ENCODE assay signal across 16 mouse cellular contexts in the genomic region with DNA sequence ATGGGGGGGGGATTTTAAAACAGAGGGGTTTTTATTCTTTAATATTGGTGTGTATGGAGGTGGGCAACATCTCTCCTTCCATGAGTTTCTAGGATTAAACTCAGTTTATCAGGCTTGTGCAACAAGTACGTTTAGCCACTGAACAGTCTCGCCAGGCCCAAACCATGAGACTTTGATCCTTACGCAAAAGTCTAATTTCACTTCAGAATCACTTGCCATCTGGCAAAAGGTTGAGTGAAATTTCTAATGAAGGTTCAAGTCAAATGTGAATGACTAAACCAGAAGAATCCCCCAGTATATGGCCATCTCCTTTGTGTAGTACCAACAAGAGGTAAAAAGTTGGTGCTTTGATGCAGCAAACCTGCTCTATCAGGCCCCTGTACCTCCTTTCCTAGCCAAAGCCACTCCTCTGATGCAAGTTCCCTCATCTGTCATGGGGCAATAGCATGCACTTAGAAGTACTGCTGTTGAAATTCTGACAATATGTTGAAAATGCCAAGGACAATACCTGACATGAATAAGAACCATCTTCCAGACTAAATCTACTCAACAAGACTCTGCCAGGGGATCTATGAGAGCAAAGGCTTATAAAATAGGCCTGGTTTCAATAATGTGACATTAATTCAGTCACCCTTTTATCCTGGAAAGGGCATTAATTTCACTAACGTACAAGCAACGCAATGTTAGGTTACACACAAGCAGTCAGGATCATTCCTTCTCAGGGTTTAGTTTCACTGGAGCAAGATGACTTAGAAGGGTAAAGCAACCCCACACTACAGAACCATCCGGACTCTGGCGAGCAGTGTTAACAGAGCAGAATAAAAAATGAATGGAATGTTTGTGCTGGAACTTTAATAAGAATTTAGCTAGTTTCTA. TPM values are rescaled to one million over a fixed set of nuclear protein-coding genes. Genes with fewer than 3 reads are reported as not detected.
DNase-seq lines count a peak whose midpoint lies in the region; ATAC-seq and TF ChIP-seq lines count a peak whose summit lies in the region.
"Had no signal": no experiment of that assay in that cellular context is flagged by ENCODE, and none has a peak within 500 bp of the region (broad histone marks: within the 10 kb centered on the region; RNA-seq: fewer than 3 reads in every experiment).

No protein-coding gene starts in this region.

- no peak for TF ChIP-seq EP300 in heart, adult 2 months (IDR thresholded peaks at IDR 0.05; ENCODE audit: insufficient read depth, low read depth, low read length)

- no peaks in the 10 kb centered on the region for H3K79me2 ChIP-seq in heart, adult 2 months (replicated peaks; ENCODE audit: control insufficient read depth, insufficient read depth, low read length)

- intact Hi-C loops in heart, adult 2 months (cut with DNase I): loop anchor here (2.0 to 5.0 kb wide), 2 partner anchors 50 to 53 kb away; no protein-coding TSS in a partner anchor
- intact Hi-C loops in heart, postnatal 10 days (cut with DNase I): loop anchor here (2.0 kb wide), 1 partner anchor 53 kb away; no protein-coding TSS in a partner anchor

- H3K27ac ChIP-seq in heart, adult 2 months: peak overlapping the region; percentile 76
- H3K27ac ChIP-seq in lung, embryonic 14.5 days (ENCODE audit: low read depth): no peak overlapping the region
- H3K27ac ChIP-seq in midbrain, embryonic 15.5 days: no peak overlapping the region
- no peak overlapping the region for H3K27ac ChIP-seq in hindbrain, embryonic 11.5 days (ENCODE audit: low read depth, low read length)
- H3K27ac ChIP-seq: embryonic facial prominence, embryonic 12.5 days; hindbrain, embryonic 10.5 days; intestine, embryonic 15.5 days had no signal

- no peak overlapping the region for H3K9ac ChIP-seq in heart, adult 2 months (ENCODE audit: low read depth, low read length)
- H3K9ac ChIP-seq in lung, embryonic 14.5 days: no peak overlapping the region
- H3K9ac ChIP-seq in midbrain, embryonic 15.5 days: no peak overlapping the region
- no peak overlapping the region for H3K9ac ChIP-seq in hindbrain, embryonic 11.5 days (ENCODE audit: low read depth, low read length)
- H3K9ac ChIP-seq: embryonic facial prominence, embryonic 12.5 days; heart, embryonic 12.5 days; intestine, embryonic 15.5 days had no signal

- no peak overlapping the region for H3K4me3 ChIP-seq in heart, adult 2 months
- H3K4me3 ChIP-seq in lung, embryonic 14.5 days (ENCODE audit: low read depth, low read length): no peak overlapping the region
- H3K4me3 ChIP-seq in lung, adult 2 months (replicated peaks; ENCODE audit: extremely low read depth, low read depth, low read length): no peak overlapping the region
- H3K4me3 ChIP-seq in midbrain, embryonic 15.5 days: no peak overlapping the region
- H3K4me3 ChIP-seq in hindbrain, embryonic 11.5 days (ENCODE audit: low read depth, low read length): no peak overlapping the region
- H3K4me3 ChIP-seq: embryonic facial prominence, embryonic 12.5 days; heart, embryonic 12.5 days; hindbrain, embryonic 10.5 days; intestine, embryonic 15.5 days had no signal

- TF ChIP-seq POLR2A in heart, adult 2 months (IDR thresholded peaks at IDR 0.05; ENCODE audit: insufficient read depth, low read depth, low read length): no peak
- no peak for TF ChIP-seq POLR2A in lung, adult 2 months (IDR thresholded peaks at IDR 0.05; ENCODE audit: borderline replicate concordance, extremely low read depth, low read depth, low read length)

- H3K4me2 ChIP-seq in lung, embryonic 14.5 days: no peak overlapping the region
- no peak overlapping the region for H3K4me2 ChIP-seq in midbrain, embryonic 15.5 days
- no peak overlapping the region for H3K4me2 ChIP-seq in hindbrain, embryonic 11.5 days (replicated peaks; ENCODE audit: low read depth, low read length)
- H3K4me2 ChIP-seq: embryonic facial prominence, embryonic 12.5 days; heart, embryonic 12.5 days; intestine, embryonic 15.5 days; liver, embryonic 11.5 days had no signal

- TF ChIP-seq CTCF in heart, adult 2 months (IDR thresholded peaks at IDR 0.05): no peak
- TF ChIP-seq CTCF in lung, embryonic 14.5 days (IDR thresholded peaks at IDR 0.05; ENCODE audit: low read depth): no peak
- TF ChIP-seq CTCF in lung, adult 2 months (IDR thresholded peaks at IDR 0.05; ENCODE audit: insufficient read depth, low read length): no peak

- 81% methylated on average over 7 of the region's 7 CpGs for WGBS in heart, adult 2 months
- 77% methylated on average over 7 of the region's 7 CpGs for WGBS in lung, embryonic 14.5 days
- WGBS in lung, adult 2 months: 66% methylated on average over 7 of the region's 7 CpGs
- 91% methylated on average over 7 of the region's 7 CpGs for WGBS in midbrain, embryonic 15.5 days
- WGBS in hindbrain, embryonic 11.5 days: 93% methylated on average over 7 of the region's 7 CpGs

- no peaks in the 10 kb centered on the region for H3K27me3 ChIP-seq in heart, adult 2 months (ENCODE audit: control insufficient read depth, insufficient read depth, low read length)
- no peaks in the 10 kb centered on the region for H3K27me3 ChIP-seq in lung, embryonic 14.5 days (ENCODE audit: insufficient read depth, low read length)
- no peaks in the 10 kb centered on the region for H3K27me3 ChIP-seq in midbrain, embryonic 15.5 days (replicated peaks)
- H3K27me3 ChIP-seq in hindbrain, embryonic 11.5 days (ENCODE audit: control insufficient read depth, insufficient read depth, low read length): no peaks in the 10 kb centered on the region
- H3K27me3 ChIP-seq: embryonic facial prominence, embryonic 12.5 days; intestine, embryonic 15.5 days had no signal

- H3K4me1 ChIP-seq in heart, adult 2 months (ENCODE audit: control insufficient read depth, insufficient read depth, low read length): peaks cover 9% of the 10 kb centered on the region
- H3K4me1 ChIP-seq in lung, embryonic 14.5 days (ENCODE audit: insufficient read depth): no peaks in the 10 kb centered on the region
- peaks cover 20% of the 10 kb centered on the region for H3K4me1 ChIP-seq in lung, adult 2 months (ENCODE audit: control insufficient read depth, insufficient read depth, low read length)
- H3K4me1 ChIP-seq in midbrain, embryonic 15.5 days: no peaks in the 10 kb centered on the region
- no peaks in the 10 kb centered on the region for H3K4me1 ChIP-seq in hindbrain, embryonic 11.5 days (replicated peaks; ENCODE audit: control insufficient read depth, insufficient read depth, low read length)
- H3K4me1 ChIP-seq: embryonic facial prominence, embryonic 12.5 days; heart, embryonic 12.5 days; hindbrain, embryonic 10.5 days; intestine, embryonic 15.5 days had no signal

- DNase-seq in heart, adult 2 months: no peak
- DNase-seq in heart, postnatal 10 days: no peak
- DNase-seq in lung, embryonic 14.5 days: peak; percentile 15
- DNase-seq in lung, adult 2 months: no peak
- peak; percentile 53 for DNase-seq in fibroblast of lung, adult 2 months (ENCODE audit: low read depth)
- DNase-seq in hindbrain, embryonic 11.5 days (ENCODE audit: low spot score): no peak
- DNase-seq: gastrocnemius, postnatal 14 days; right cerebral cortex, postnatal 25 days had no signal

- ATAC-seq in lung, embryonic 14.5 days (ENCODE audit: insufficient read depth): no peak
- ATAC-seq in megakaryocyte progenitor cell, adult 5-6 weeks (replicated peaks; ENCODE audit: poor library complexity): peak; percentile 76
- ATAC-seq in midbrain, embryonic 15.5 days (replicated peaks): no peak
- no peak for ATAC-seq in hindbrain, embryonic 11.5 days (ENCODE audit: low FRiP score)
- ATAC-seq: intestine, embryonic 15.5 days; midbrain, embryonic 16.5 days had no signal

- H3K36me3 ChIP-seq in heart, adult 2 months (ENCODE audit: control insufficient read depth, insufficient read depth, low read length): peaks cover 5% of the 10 kb centered on the region
- H3K36me3 ChIP-seq in lung, embryonic 14.5 days (ENCODE audit: insufficient read depth): no peaks in the 10 kb centered on the region
- H3K36me3 ChIP-seq in midbrain, embryonic 15.5 days (replicated peaks): no peaks in the 10 kb centered on the region
- H3K36me3 ChIP-seq in hindbrain, embryonic 11.5 days (ENCODE audit: control insufficient read depth, insufficient read depth, low read length): no peaks in the 10 kb centered on the region
- H3K36me3 ChIP-seq: embryonic facial prominence, embryonic 12.5 days; heart, embryonic 12.5 days; hindbrain, embryonic 10.5 days; intestine, embryonic 15.5 days had no signal

- H3K9me3 ChIP-seq in lung, embryonic 14.5 days (ENCODE audit: low read depth, low read length): no peaks in the 10 kb centered on the region
- no peaks in the 10 kb centered on the region for H3K9me3 ChIP-seq in midbrain, embryonic 15.5 days
- H3K9me3 ChIP-seq in hindbrain, embryonic 11.5 days (ENCODE audit: control insufficient read depth, low read length): no peaks in the 10 kb centered on the region
- H3K9me3 ChIP-seq: embryonic facial prominence, embryonic 12.5 days; heart, embryonic 12.5 days; hindbrain, embryonic 10.5 days; intestine, embryonic 15.5 days had no signal

RNA-seq across cellular contexts. Expression of gene Nampt, which starts 51.9 kb away (rescaled TPM):
- 100 to 1,000 TPM; 115 to 153 TPM for total RNA-seq in heart, adult 2 months (2021)
- polyA plus RNA-seq in heart, adult 2 months (2012; rRNA removed): 37.2 and 79.2 TPM in 2 replicates
- 10 to 100 TPM; 28.6 to 52.8 TPM for total RNA-seq in heart, postnatal 10 days (2021)
- 31.7 and 33.7 TPM in 2 replicates for polyA plus RNA-seq in lung, embryonic 14.5 days (2014; fragmentation: Nextera tagmentation; extraction: Ambion mirVana)
- polyA plus RNA-seq in lung, adult 2 months (2012; rRNA removed): 11.4 and 22.2 TPM in 2 replicates
- 52.1 and 55.0 TPM in 2 replicates for total RNA-seq in megakaryocyte progenitor cell, adult 5-6 weeks (2015)
- 58.7 and 62.1 TPM in 2 replicates for total RNA-seq in megakaryocyte progenitor cell, adult 5-6 weeks (2017)
- polyA plus RNA-seq in midbrain, embryonic 15.5 days (2015; fragmentation: Nextera tagmentation; extraction: Ambion mirVana): 30.4 and 33.2 TPM in 2 replicates
- 36.1 and 39.9 TPM in 2 replicates for polyA plus RNA-seq in hindbrain, embryonic 11.5 days (2014; fragmentation: Nextera tagmentation; extraction: Ambion mirVana)

Comparison
In these comparisons a context has a peak if more than half of its experiments do, and no peak if none do; other contexts are left out.
1. DNase-seq: peak in lung, embryonic 14.5 days (single experiment) and fibroblast of lung, adult 2 months (single experiment); none in heart, adult 2 months (0 of 2), heart, postnatal 10 days (0 of 2), lung, adult 2 months (single experiment) and hindbrain, embryonic 11.5 days (single experiment).